Mouse (Mus musculus) lung, postnatal 0 days (tissue): ENCODE measurements around the gene Tfr2.

ENCODE experiments used
- CTCF ChIP-seq: IDR thresholded peaks from 2 replicates; pipeline ENCODE4 v1.5.1; 2016; ENCODE audit warnings: antibody characterized with exemption, mild to moderate bottlenecking
- EP300 ChIP-seq: IDR thresholded peaks from 2 replicates; pipeline ENCODE4 v1.6.1; 2016; ENCODE audit warnings: antibody characterized with exemption, mild to moderate bottlenecking, control low read depth

DNA sequence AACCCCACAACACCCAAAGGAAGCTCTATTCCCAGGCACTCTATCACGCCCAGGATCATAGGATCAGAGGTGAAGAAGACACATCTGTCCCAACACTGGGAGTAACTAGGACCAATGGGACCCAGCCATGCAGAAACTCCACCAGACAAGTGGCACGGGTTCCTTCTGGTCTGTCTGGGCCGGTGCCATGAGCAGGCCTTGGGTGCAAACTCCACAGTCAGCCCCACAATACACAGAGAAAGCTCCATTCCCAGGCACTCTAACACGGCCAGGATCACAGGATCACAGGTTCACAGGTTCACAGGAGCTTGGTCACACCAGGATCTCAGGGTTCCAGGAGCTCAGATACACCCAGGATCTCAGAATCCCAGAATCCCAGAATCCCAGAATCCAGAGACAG is 24.0 kb upstream of the Tfr2 start:
- TF ChIP-seq CTCF = no peak
- TF ChIP-seq EP300 = no peak
